Mouse (Mus musculus) CH12F3 (cell line): ENCODE measurements at regions not wholly inside any gene's neighbourhood (a gene's known extent, or its start where the extent isn't known, plus 50 kb on each side); places are given as distances from the start of the nearest gene placed in this dataset.

Experiments used
- in situ Hi-C: fragments of 300-500 bp; cut with MboI; formaldehyde crosslinking; loops from 2 replicates; pipeline ENCODE4 v1.14.3; 2020; ENCODE audit warnings: low sequenced_read_pairs

DNA sequence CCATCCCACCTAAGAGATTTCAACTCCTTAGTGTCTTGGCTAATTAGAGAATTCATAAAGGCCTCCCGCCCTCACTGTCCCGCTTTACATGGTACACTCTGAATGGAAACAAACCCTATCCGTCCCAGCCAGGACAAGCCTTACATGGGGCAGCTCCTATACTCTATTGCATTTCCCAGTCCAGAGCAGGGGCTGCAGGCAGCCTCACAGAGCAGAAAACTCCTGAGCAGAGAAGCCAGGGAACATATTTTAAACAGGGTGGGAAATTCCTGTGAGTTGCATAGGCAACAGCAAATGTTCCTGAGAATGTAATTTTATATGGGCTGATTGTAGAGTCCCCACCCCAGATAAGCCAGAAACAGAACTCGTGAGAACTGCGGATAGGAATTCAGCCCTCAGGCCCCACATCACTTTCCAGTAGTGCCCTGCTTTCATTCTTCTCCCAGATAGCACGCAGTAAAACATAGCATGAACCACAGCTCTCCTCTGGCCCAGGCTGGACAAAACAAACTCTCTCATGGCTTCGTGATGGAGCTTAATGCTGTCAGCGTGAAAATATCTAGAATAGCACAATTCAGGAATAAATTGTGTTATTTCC, 337.4 kb upstream of the Npvf start:
- in situ Hi-C loops: no loop called here

DNA sequence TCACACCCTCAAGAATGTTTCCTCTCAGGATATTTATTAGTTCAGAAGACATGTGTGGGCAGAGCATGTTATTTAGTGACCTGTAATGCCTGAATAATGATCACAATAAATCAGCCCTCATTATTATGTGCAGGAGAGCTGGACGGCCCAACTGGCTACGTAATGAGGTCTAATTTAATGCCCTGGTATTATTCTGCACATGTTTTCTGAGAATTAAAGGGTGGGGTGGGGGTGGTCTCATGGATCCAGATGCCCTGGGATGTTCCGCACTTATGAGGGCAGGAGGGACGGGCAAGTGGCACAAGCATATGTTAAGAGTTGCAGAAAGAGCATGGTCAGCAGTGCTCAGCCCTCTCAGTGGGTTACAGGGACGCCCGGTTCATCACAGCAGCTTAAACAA, 339.7 kb upstream of the Npvf start:
- in situ Hi-C loops: no loop called here

DNA sequence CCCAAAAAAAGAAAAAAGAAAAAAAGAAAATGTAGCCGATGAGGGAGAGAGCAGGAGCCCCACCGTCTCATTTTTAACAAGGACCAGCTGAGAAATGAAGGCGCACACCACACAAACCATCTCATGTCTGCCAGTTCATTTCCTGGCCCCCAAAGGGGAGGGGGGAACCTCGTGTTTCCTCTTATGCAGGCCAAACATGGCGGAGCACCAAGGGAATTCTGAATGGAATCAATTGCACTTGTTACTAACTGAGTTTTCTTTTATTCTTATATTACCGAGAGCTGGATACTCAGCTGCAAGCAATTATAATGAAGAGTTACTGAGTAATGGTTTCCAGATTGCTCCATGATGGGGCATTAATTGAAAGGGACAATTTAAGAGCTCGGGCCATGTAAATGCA, 348.5 kb upstream of the Npvf start:
- in situ Hi-C loops: no loop called here

DNA sequence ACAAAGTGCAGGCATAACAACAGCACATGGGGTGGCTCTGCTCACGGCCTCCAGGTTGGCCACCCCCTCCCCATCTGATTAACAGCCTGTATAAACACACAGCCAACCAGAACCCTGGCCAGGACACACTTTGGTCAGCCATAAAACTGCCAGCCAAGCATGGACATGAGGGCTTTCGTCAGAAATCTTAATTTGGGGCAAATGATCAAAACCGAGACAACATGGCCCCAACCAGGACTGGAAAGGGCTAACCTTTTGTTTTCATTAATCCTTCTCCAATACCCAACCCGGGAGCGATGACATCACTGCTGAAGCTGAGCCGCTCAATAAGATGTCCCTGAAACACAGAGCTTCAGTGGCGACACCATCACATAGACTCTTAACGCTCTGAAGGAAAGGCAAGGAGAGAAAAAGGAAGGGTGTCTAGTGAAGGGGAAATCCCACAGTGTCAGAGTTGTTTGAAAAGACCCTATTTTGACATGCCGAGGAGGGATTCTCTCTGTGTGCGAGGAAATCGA, 351.9 kb upstream of the Npvf start:
- in situ Hi-C loops: no loop called here

DNA sequence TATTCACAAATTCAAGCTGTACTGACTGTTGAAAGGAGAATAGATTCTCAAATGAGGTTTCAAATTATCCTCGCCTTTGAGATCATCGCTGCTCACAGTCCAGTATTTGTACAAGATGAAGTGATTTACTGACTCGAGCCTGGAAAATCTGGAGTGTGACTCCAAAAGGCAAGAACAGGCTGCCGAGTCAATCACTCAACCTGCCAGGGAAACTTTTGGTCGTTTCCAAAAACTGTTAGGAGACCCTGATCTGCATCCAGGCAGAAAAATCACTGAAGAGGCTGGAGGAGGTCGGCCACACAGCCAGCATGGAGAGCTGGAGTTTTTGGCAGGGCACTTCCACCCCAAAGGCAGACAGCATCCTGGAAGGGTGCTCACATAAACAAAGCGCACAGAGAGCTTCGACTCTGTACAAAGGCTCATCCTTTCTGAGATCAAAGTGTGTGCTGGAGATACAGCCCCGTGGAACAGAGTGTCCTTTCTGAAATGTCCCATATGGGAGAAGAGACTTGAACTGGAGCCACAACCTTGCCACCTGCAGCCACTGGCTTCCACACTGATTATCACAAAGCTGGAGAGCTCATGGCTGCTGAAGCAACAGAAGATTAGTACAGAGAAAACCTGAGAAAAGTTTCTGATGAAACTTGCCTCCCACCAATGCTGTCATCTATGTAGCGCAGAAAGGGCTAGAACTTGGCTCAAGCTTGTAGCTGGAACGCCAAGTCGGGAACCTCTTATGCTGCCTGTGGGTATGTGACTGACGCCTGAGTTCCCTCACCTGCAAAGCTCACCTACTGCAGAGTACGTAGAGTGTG, 355.5 kb upstream of the Npvf start:
- in situ Hi-C loops: no loop called here

DNA sequence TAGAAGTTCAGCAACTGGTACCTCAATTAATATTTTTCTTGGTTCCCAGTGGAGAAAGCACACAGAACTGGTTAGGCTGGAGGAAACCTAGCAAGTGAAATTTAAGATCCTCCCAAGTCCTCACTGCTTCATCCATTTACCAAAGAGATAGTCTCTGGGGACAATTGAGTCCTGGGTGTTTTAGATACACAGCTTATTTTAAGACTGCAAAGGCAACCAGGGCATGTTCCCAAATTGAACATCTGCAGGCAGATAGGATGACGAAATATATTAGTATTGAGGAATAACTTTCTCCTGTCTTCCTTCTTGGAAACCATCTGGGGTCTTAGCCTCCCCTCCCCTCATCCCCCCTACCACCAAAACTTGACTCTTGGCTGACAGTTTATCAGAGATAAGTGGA, 356.3 kb upstream of the Npvf start:
- in situ Hi-C loops: no loop called here

DNA sequence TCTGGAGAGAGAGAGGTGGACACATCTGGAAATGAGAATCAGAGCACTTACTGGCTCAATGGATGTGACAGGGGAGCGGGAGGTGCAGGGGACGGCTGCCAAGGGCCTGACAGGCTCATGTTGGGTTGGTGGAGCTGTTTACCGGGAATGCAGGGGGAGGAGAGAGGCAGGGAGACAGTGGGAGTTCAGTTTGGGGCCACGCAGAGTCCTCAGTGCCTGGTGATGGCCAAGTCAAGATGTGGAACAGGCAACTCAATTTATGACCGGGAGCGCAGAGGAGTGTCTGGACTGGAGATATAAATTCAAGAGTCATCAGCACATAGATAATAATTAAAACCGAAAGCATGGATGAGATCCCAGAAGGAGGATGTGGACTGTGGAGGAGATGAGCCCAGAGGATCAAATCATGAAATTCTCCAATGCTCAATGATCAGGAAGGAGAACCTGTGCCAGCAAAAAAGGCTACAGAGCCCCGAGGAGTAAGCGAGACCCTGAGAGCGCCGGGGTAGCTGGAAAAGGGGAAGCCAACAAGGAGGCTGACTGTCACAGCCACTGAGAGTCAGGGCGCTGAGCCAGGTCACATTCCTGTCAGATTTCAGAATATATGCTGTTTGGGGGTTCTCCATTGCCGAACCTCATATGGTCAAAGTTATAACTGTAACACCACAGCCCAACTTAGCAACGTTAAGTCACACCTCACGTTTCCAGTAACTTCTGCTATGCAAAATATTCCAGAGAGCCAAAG, 358.0 kb upstream of the Npvf start:
- in situ Hi-C loops: no loop called here

DNA sequence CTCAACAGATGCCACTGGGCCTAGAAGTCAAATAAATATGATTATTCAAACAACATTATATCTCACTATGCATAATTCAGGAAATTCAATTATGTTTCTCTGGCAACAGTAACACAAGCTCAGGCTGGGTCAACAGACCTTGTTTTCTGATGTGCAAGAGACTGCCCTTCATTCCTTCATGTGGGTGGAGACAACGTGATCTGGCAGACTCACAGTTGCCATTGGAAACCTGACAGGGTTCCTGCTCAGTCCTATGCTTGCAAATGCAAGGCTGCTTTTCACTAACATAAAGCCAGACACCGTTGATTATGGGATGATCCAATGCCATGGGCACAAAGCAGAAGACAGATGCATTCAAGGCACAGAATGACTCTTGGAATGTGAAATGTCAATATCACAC, 361.5 kb upstream of the Npvf start:
- in situ Hi-C loops: no loop called here

DNA sequence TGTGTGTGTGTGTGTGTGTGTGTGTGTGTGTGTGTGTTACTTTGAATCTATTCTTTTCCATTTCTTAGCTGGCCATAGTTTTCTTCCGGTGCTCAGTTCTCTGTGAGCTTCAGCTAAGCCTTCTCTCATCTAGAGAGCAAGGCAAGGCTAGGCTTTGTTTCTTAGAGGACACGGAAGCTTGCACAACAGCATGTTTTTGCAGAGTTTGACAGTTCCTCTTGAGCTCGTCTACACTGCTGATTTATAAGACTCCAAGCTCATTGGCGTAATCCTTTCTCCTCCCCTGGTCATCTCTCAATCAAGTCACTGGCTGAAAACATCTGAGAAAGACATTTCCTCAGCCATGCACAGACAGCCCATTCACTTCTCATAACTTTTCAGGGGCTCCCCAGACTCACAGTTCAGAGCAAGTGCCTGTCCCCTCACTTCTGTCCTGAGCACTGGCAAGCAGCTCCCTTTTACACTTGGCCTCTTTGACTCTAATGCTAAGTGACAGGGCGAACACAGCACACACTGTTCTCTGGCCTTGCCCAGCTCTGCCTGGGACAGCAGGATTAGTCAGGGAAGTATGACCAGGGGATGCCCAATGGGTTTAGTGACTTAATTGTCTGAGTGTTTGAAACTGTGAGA, 362.3 kb upstream of the Npvf start:
- in situ Hi-C loops: no loop called here

DNA sequence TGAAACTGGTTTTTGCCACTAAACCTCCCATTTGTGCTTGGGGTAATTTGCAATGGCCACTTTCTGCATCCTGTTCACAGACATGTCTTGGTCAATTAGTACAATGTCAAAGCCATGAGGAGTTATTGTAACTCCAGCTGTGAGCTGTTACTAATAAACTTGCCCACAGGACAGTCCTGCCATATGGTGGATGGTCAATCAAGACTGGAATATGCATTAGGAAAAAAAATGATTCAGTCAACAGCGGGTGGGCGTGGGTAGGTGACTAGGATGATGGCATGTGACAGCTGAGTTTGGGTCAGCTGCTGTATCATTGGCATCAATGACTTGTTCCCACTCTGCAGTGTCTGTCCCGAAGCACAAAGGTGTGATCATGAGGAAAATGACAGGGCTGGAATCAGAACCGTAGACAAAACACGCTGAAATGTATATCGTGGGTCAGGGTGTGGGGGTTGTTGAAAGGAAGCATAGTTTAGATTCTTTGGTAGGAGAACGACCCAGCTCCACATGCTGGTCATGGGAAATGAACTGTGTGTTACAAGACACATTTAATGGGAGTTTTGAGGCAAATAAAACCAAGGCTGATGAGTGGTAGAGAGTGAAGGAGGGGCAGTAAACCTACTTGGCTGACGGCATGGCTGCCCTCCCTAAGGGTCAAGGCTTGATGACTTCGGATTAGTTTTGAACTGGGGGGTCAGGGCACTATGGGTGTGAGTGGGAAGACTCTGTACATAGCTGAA, 363.2 kb upstream of the Npvf start:
- in situ Hi-C loops: no loop called here

DNA sequence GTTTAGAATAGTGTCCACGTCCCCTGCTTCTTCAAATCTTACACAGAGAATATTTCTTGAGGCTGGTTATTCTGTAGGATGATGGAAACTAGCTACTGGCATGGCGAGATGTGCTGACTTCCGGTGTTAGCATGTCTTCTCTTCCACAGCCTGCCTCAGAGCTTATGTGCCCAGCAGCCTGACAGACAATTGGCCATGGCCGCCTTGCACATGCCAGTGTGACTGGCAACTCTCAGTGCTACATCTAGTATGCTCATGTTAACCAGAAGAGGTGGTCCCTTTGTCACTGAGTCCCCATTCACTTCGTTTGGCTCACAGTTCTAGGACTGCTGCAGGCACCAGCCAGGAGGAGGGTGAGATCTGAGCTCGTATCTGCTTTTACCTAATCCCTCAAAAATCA, 367.0 kb upstream of the Npvf start:
- in situ Hi-C loops: no loop called here

DNA sequence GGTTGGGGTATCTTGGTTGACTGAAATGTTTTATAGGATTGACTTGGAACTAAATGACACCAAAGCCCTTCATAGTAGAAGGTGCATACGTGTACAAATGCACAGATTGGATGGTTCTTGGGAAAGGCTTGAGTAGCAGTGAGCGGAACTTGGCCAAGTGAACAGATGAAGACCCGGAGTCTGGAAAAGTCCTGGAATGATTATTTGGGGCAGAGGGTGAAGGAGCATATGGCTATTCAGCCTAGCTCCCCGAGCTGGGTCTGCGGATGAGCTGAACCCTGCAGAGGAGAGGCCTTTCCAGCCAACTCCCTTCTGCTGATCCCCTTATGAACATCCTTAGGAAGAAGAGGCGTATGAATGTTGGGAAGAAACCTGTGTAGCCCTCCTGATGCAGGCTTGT, 369.1 kb upstream of the Npvf start:
- in situ Hi-C loops: no loop called here

DNA sequence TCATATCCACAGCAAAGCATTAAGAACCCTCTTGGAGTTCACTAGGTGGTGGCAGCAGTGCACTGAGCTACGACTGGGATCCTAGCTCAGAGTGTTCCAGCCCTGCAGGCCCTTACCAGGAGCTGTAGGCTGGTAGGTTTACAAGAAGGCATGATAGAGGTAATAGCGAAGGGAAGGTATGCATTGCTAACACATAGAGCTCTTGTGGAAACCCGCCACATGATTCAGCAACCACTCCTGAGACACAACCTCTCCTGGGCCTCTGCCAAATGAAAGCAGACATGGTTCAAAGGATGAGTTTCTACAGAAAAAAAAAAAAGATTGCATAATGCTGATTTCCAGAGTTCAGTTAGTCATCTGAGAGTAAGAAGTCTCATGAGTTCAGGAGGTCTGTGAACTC, 370.5 kb upstream of the Npvf start:
- in situ Hi-C loops: no loop called here

DNA sequence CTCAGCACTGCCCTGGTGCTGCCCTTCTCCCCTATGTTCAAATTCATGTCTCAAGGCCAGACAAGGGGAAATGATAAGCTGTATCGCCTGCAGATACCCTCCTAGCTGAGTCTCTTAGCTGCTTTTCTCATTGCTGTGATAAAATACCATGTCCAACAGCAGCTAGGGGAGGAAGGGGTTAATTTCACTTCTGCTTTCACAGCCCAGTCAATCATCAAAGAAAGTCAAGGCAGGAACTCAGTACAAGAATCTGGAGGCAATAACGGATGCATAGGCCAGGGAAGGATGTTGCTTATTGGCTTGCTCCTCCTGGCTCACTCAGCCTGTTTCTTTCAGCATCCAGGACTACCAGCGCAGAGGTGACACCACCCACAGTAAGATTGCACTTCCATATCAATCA, 371.2 kb upstream of the Npvf start:
- in situ Hi-C loops: no loop called here

DNA sequence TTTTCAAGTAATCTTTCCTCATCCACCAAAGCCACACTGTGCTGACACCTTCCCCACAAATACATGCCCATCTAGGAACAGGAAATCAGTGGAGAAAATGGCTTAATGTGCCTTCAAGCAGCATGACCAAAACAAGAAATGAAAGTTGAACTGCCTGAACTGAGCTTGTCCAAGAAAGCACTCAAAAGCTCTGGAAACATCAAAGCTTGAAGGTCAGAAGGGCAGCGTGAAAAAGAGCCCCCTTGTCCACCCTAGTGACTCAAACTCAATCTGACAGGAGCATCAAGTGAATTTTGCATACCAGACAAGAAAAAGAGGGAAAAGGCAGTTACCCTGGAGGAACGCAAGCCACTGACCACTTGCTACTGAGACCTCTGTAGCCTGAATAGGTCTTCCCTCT, 373.1 kb upstream of the Npvf start:
- in situ Hi-C loops: no loop called here

DNA sequence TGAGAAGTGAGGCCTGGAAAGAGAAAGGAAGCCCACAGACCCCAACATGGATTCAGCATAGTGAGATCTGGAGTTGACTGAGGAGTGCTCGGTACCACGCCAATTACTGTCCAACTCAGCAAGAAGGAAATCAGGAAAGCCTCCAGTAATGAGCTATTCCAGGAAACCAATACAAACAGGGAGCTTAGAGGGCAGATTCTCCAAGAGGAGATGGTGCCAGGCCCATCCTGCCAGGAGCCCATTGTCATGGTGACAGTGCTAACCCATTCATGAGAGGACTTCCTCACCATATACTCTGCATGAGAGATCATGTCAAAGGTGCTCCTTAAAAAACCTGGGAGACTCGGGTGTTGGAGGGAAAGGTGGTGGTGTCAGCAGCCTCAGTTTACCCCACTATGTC, 375.3 kb upstream of the Npvf start:
- in situ Hi-C loops: no loop called here

DNA sequence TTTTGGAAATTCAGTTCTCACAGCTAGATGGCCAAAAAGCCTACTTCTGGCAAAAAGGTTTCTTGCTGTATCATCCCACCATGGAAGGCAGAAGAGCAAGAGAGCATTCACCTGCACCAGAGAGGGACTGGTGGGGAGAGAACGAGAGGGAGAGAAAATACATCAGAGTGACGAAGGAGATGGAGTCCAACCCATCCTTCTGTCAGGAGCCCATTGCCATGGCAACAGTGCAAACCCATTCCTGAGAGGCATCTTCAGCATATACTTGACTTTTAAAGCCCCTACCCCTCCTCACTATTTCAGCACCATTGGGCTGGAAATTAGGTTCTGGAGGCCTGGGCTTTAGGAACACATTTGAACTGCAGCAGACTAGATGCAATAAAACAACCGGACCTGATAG, 375.7 kb upstream of the Npvf start:
- in situ Hi-C loops: no loop called here

DNA sequence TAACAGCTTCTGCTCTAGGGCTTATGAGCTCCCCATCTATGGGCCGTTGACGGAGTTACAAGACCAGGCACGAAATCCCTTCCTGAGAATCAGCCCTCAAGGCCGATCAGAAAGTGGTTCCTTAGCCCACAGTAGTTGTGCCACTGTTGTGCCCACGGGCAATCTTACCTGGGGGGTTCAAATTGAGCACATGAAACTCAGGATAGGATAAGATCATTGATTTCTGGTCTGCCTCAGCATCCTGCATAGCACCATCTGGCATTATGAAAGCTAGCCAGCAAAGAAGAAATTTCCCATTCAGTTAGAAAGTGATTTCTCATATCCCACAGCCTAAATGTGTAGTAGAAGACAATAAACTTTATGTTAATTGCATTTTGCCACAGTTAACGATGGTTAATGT, 379.6 kb upstream of the Npvf start:
- in situ Hi-C loops: no loop called here

DNA sequence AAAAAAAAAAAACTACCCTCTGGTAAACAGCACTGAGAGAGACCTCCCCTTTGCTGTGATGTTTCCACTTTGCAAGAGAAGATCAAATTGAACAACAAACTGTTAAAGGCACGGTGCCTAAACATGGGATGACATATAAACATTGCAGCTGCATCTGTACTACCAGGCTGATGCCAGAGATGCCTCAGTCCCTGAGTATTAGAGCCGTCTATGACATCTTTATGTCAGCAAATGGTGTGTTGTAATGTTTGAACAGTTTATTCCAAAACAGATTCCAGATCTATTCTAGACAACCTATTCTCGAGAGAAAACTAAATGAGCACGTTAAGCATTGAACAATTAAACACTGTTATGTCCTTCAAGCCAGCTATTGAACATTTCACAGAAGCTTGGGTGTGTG, 381.8 kb upstream of the Npvf start:
- in situ Hi-C loops: no loop called here

DNA sequence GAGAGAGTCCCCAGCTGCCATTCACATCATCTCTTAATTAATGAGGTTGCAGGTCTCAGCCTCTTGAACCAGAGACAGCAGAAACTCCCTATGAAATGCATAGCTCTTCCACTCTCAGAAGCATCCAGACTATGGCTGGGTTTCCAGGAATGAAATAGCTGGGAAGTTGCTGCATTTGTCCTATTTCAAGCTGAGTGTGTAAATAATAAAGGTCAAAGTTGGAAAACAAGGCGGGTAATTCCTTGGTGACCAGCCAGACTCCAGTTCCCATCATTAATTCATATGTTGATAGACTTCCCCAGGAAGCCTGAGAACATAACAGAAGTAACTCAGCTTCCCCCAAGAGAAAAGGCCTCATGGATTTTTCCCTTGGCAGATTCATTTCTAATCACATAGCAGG, 382.3 kb upstream of the Npvf start:
- in situ Hi-C loops: no loop called here

DNA sequence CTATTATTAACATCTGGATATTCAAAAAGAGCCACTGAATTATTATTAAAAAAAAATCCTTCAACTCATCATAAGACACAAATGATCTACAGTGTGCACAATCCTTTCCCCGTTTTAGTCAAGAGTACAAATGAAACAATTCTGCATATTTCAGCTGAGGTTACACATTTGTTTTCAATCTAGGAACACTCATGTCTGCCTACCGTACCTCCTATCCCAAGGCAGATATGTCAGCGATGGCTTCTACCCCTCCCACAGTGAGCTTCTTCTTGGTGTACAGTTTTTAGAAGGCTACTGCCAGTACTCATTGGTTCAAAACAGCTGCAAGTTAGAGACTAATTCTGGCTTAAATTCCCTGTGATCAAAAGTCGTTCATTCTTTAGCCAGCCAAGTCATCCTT, 382.7 kb upstream of the Npvf start:
- in situ Hi-C loops: no loop called here
